Mouse (Mus musculus): ENCODE data around the gene Get4. TPM values are rescaled to one million over a fixed set of nuclear protein-coding genes. Genes with fewer than 3 reads are reported as not detected.
A peak's percentile ranks its signal among the peaks of the same experiment; 100 is the strongest.

Gene Get4
- total and polyA plus RNA-seq, 3 experiments, result 91.4 to 140 (median 96.4) TPM

DNA sequence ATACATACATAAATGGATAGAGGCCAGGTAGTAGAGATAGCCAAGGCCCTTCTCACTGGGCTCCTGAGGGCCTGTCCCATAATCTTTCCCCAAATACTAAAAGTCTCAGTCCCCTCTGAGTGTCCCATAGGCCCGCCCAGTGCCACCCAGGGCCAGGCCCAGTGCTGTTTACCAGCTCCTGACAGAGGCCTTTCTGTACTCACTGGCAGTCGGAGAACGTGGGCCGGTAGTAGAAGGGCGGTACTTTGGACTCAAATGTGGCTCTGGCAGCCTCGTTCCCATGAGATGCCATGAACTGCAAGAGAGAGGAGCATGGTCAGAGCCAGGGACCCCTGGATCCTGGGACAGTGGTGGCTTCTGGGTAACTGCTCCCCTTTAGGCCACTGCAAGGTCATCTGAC is 50.0 kb downstream of the Get4 start:
- in situ Hi-C loops (cut with MboI; ENCODE audit: low pct_ligation_motif_present, low pct_unique_long_range_greater_than_20kb, low sequenced_read_pairs) (no loop called here), dilution Hi-C loops (cut with MboI; ENCODE audit: extremely low pct_ligation_motif_present, extremely low pct_unique_long_range_greater_than_20kb, low sequenced_read_pairs) (no loop called here)
- no peak for DNase-seq (ENCODE audit: extremely low read depth)
- no peak for TF ChIP-seq ZMIZ1 (IDR thresholded peaks at IDR 0.05; ENCODE audit: low read depth, low read length)
- TF ChIP-seq HCFC1 (IDR thresholded peaks at IDR 0.05; ENCODE audit: low read depth, low read length), result no peak
- TF ChIP-seq ZKSCAN1 (IDR thresholded peaks at IDR 0.05; ENCODE audit: borderline replicate concordance, low read depth, low read length), result no peak
- no peak for TF ChIP-seq ETS1 (conservative IDR thresholded peaks at IDR 0.05; ENCODE audit: low read depth, low read length)
- TF ChIP-seq GABPA (IDR thresholded peaks at IDR 0.05; ENCODE audit: insufficient replicate concordance, low read depth, low read length), result no peak
- TF ChIP-seq NRF1 (IDR thresholded peaks at IDR 0.05; ENCODE audit: low read depth, low read length), result no peak
- TF ChIP-seq E2F4 (IDR thresholded peaks at IDR 0.05; ENCODE audit: insufficient replicate concordance, low read depth, low read length), result no peak
- peaks cover 18 to 41% of the 10 kb centered on the region in 2 experiments for H3K36me3 ChIP-seq (replicated peaks in 1 of 2; ENCODE audit: control insufficient read depth in 1 of 2, insufficient read depth in 1 of 2, low read length in 1 of 2)
- peak overlapping the region; percentile 32 for H3K27ac ChIP-seq (ENCODE audit: insufficient read depth, low read depth)
- no peak overlapping the region for H3K4me3 ChIP-seq (replicated peaks in 1 of 3; ENCODE audit: low read depth in 2 of 3, low read length in 2 of 3, poor library complexity in 1 of 3)
- no peaks in the 10 kb centered on the region for H3K27me3 ChIP-seq (replicated peaks)
- H3K4me2 ChIP-seq (ENCODE audit: insufficient read depth, low read depth, poor library complexity, severe bottlenecking), result no peak overlapping the region
- no peaks in the 10 kb centered on the region for H3K79me2 ChIP-seq (replicated peaks; ENCODE audit: control insufficient read depth, extremely low read depth, insufficient read depth, poor library complexity, severe bottlenecking)
- peaks cover 10% of the 10 kb centered on the region for H3K9me3 ChIP-seq (replicated peaks; ENCODE audit: low read length)
- no peak overlapping the region for H3K9ac ChIP-seq (ENCODE audit: insufficient read depth, low read depth)
- H3K4me1 ChIP-seq (ENCODE audit: control insufficient read depth in 1 of 2, insufficient read depth in 2 of 2), result peaks cover 52 to 90% of the 10 kb centered on the region in 2 experiments

- Histone ChIP-seq H3K9me3 (replicated peaks; ENCODE audit: low read length) (peaks cover 16% of the 10 kb centered on the region), H3K4me1 (ENCODE audit: control insufficient read depth in 1 of 2, insufficient read depth in 2 of 2) (peaks cover 45 to 83% of the 10 kb centered on the region in 2 experiments), H3K27ac (ENCODE audit: insufficient read depth, low read depth) (peak overlapping the region; percentile 98), H3K4me2 (ENCODE audit: insufficient read depth, low read depth, poor library complexity, severe bottlenecking) (peak overlapping the region; percentile 49), H3K36me3 (replicated peaks in 1 of 2; ENCODE audit: control insufficient read depth in 1 of 2, insufficient read depth in 1 of 2, low read length in 1 of 2) (peaks cover 25 to 45% of the 10 kb centered on the region in 2 experiments), H3K4me3 (replicated peaks in 1 of 3; ENCODE audit: low read depth in 2 of 3, low read length in 2 of 3, poor library complexity in 1 of 3) (no peak overlapping the region), H3K9ac (ENCODE audit: insufficient read depth, low read depth) (peak overlapping the region; percentile 48), H3K27me3 (replicated peaks) (no peaks in the 10 kb centered on the region), H3K79me2 (replicated peaks; ENCODE audit: control insufficient read depth, extremely low read depth, insufficient read depth, poor library complexity, severe bottlenecking) (peaks cover 8% of the 10 kb centered on the region; the same call in 1 of the 2 replicates)
- in situ Hi-C loops (cut with MboI; ENCODE audit: low pct_ligation_motif_present, low pct_unique_long_range_greater_than_20kb, low sequenced_read_pairs), result no loop called here
- peak; percentile 96 for DNase-seq (ENCODE audit: extremely low read depth)
- dilution Hi-C loops (cut with MboI; ENCODE audit: extremely low pct_ligation_motif_present, extremely low pct_unique_long_range_greater_than_20kb, low sequenced_read_pairs), result no loop called here
- peak; percentile 98 for TF ChIP-seq ETS1 (conservative IDR thresholded peaks at IDR 0.05; ENCODE audit: low read depth, low read length)
- TF ChIP-seq TBP (conservative IDR thresholded peaks at IDR 0.05; ENCODE audit: low read depth, low read length), result 0 out of 2 replicates have a peak, but pooled peaks have one; percentile 12
- peak; percentile 97 for TF ChIP-seq MYC (IDR thresholded peaks at IDR 0.05; ENCODE audit: low read depth, low read length)
- no peak; the same call in none of the 2 replicates for TF ChIP-seq RAD21 (IDR thresholded peaks at IDR 0.05; ENCODE audit: low read depth, low read length)
- TF ChIP-seq SMC3 (IDR thresholded peaks at IDR 0.05; ENCODE audit: low read depth, low read length), result peak; percentile 22
- peak; percentile 92 for TF ChIP-seq CHD2 (IDR thresholded peaks at IDR 0.05; ENCODE audit: low read length)
- TF ChIP-seq BHLHE40 (IDR thresholded peaks at IDR 0.05; ENCODE audit: low read depth, low read length), result peak; percentile 99
- no peak for TF ChIP-seq UBTF (IDR thresholded peaks at IDR 0.05; ENCODE audit: low read depth, low read length)
- peak; percentile 100 for TF ChIP-seq EP300 (IDR thresholded peaks at IDR 0.05; ENCODE audit: low read length)
- TF ChIP-seq POLR2A (IDR thresholded peaks at IDR 0.05; ENCODE audit: low read depth, low read length), result no peak
- TF ChIP-seq RCOR1 (conservative IDR thresholded peaks at IDR 0.05; ENCODE audit: low read depth, low read length), result peak; percentile 100
- TF ChIP-seq IRF4 (IDR thresholded peaks at IDR 0.05; ENCODE audit: low read depth, low read length), result peak; percentile 99
- TF ChIP-seq ZMIZ1 (IDR thresholded peaks at IDR 0.05; ENCODE audit: low read depth, low read length), result no peak
- peak; percentile 96 for TF ChIP-seq SIN3A (IDR thresholded peaks at IDR 0.05; ENCODE audit: low read length)
- no peak for TF ChIP-seq USF1 (IDR thresholded peaks at IDR 0.05; ENCODE audit: low read depth, low read length)
- TF ChIP-seq CHD1 (IDR thresholded peaks at IDR 0.05; ENCODE audit: low read depth, low read length), result no peak
- peak; percentile 31; the same call in 1 of the 2 replicates for TF ChIP-seq ELF1 (IDR thresholded peaks at IDR 0.05; ENCODE audit: low read depth, low read length)
- no peak for TF ChIP-seq ZC3H11A (IDR thresholded peaks at IDR 0.05; ENCODE audit: low read depth, low read length)
- TF ChIP-seq TCF12 (IDR thresholded peaks at IDR 0.05; ENCODE audit: low read depth, low read length), result peak; percentile 99
- no peak for TF ChIP-seq HCFC1 (IDR thresholded peaks at IDR 0.05; ENCODE audit: low read depth, low read length)
- TF ChIP-seq MEF2A (IDR thresholded peaks at IDR 0.05; ENCODE audit: borderline replicate concordance, low read depth, low read length), result peak; percentile 98
- TF ChIP-seq MAX (IDR thresholded peaks at IDR 0.05; ENCODE audit: low read length), result peak; percentile 90; the same call in 1 of the 2 replicates
- peak; percentile 97 for TF ChIP-seq JUN (IDR thresholded peaks at IDR 0.05; ENCODE audit: insufficient read depth, low read depth, low read length)
- TF ChIP-seq PAX5 (IDR thresholded peaks at IDR 0.05; ENCODE audit: low read length), result no peak
- peak; percentile 81 for TF ChIP-seq MXI1 (IDR thresholded peaks at IDR 0.05; ENCODE audit: low read depth, low read length)
- TF ChIP-seq E2F4 (IDR thresholded peaks at IDR 0.05; ENCODE audit: insufficient replicate concordance, low read depth, low read length), result no peak
- no peak for TF ChIP-seq GABPA (IDR thresholded peaks at IDR 0.05; ENCODE audit: insufficient replicate concordance, low read depth, low read length)
- TF ChIP-seq NRF1 (IDR thresholded peaks at IDR 0.05; ENCODE audit: low read depth, low read length), result no peak
- TF ChIP-seq CTCF (conservative IDR thresholded peaks at IDR 0.05 in 1 of 2, IDR thresholded peaks at IDR 0.05 in 1 of 2; ENCODE audit: low read depth in 2 of 2, low read length in 2 of 2), result no peak
- TF ChIP-seq KAT2A (IDR thresholded peaks at IDR 0.05; ENCODE audit: insufficient replicate concordance, low read length), result no peak
- TF ChIP-seq MAFK (IDR thresholded peaks at IDR 0.05; ENCODE audit: insufficient replicate concordance, low read length), result peak; percentile 96
Measured at GRCm38 (mm10) chr5:139303646-139304061, 51.5 kb downstream of the Get4 start.
